Mouse (Mus musculus) embryonic facial prominence, embryonic 14.5 days (tissue): Measurements from ENCODE around the gene Mfsd4a. TPM values are rescaled to one million over a fixed set of nuclear protein-coding genes. Genes with fewer than 3 reads are reported as not detected.

Experiments
- ATAC-seq: fragments of 200-750 bp; cut with Nextera tagmentation; 2 replicates; pipeline ENCODE4 v1.8.0; 2017; ENCODE audit warnings: low read depth, moderate number of reproducible peaks, moderate TSS enrichment
- DNase-seq: peaks from one replicate; pipeline ENCODE4 v3.0.0-alpha.2; 2015; ENCODE audit warnings: low spot score
- H3K27ac ChIP-seq: fragments of 300-500 bp; sonication (generic); replicated peaks from 2 replicates; pipeline ENCODE4 v1.5.1; 2014; ENCODE audit warnings: low read depth, mild to moderate bottlenecking, low read length, moderate library complexity
- H3K27me3 ChIP-seq: fragments of 300-500 bp; sonication (generic); replicated peaks from 2 replicates; pipeline ENCODE4 v1.6.1; 2014; ENCODE audit warnings: low read length; ENCODE audit not compliant: control insufficient read depth, insufficient read depth
- H3K36me3 ChIP-seq: fragments of 300-500 bp; sonication (generic); 2 replicates; pipeline ENCODE4 v1.6.1; 2014; ENCODE audit warnings: low read length, mixed read lengths; ENCODE audit not compliant: control insufficient read depth, insufficient read depth
- H3K4me1 ChIP-seq: fragments of 300-500 bp; sonication (generic); 2 replicates; pipeline ENCODE4 v1.6.1; 2014; ENCODE audit warnings: antibody characterized with exemption, low read length; ENCODE audit not compliant: control insufficient read depth, insufficient read depth
- H3K4me2 ChIP-seq: fragments of 300-500 bp; sonication (generic); 2 replicates; pipeline ENCODE4 v1.6.1; 2014; ENCODE audit warnings: low read depth, mild to moderate bottlenecking, low read length, moderate library complexity, mixed read lengths
- H3K4me3 ChIP-seq: fragments of 300-500 bp; sonication (generic); 2 replicates; pipeline ENCODE4 v1.5.1; 2014; ENCODE audit warnings: low read depth, mild to moderate bottlenecking, low read length
- H3K9ac ChIP-seq: fragments of 300-500 bp; sonication (generic); 2 replicates; pipeline ENCODE4 v1.6.1; 2014; ENCODE audit warnings: low read depth, mild to moderate bottlenecking, low read length, moderate library complexity, mixed read lengths
- H3K9me3 ChIP-seq: fragments of 300-500 bp; sonication (generic); 2 replicates; pipeline ENCODE4 v1.6.1; 2016; ENCODE audit warnings: low read length; ENCODE audit not compliant: control insufficient read depth
- WGBS: fragments of 180-500 bp; shearing (Covaris S2); extraction: QIAGEN DNeasy Blood & Tissue Kit; methylation state at CpG from one replicate; pipeline ENCODE4 v1.1.7; 2014; 5-methylcytosine and 5-hydroxymethylcytosine counted together
- polyA plus RNA-seq: library from polyadenylated mRNA; unstranded; fragments of >200 nt; fragmentation: Nextera tagmentation; extraction: Ambion mirVana; gene quantifications from 2 replicates; pipeline ENCODE4 v1.2.1, GENCODE M21; 2014

The Mfsd4a gene
- polyA plus RNA-seq, 1 experiment from 2014 or later = 13.3 TPM

DNA sequence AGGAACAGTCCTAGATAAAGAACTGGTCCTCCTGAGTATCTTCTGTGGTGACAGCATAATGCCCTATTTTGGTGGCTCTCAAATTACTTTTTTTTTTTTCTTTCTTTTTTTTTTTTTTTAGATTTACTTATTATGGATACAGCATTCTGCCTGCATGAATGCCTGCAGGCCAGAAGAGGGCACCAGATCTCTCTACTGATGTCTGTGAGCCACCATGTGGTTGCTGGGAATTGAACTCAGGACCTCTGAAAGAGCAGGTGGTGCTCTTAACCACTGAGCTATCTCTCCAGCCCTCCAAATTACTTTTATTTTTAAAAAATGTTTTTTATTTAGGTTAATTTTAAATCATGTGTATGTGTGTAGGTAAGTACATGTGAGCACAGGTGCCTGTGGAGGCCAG lies 67.4 kb downstream of the Mfsd4a start:
- no peak overlapping the region for H3K4me2 ChIP-seq
- no peaks in the 10 kb centered on the region; the same call in 1 of the 2 replicates for H3K4me1 ChIP-seq
- H3K36me3 ChIP-seq = no peaks in the 10 kb centered on the region
- DNase-seq (no peak), ATAC-seq (no peak)
- H3K27ac ChIP-seq = no peak overlapping the region
- H3K27me3 ChIP-seq = no peaks in the 10 kb centered on the region
- H3K9ac ChIP-seq = no peak overlapping the region
- no peak overlapping the region for H3K4me3 ChIP-seq
- H3K9me3 ChIP-seq = 0 out of 2 replicates have a peak, but pooled peaks cover 3% of the 10 kb centered on the region

DNA sequence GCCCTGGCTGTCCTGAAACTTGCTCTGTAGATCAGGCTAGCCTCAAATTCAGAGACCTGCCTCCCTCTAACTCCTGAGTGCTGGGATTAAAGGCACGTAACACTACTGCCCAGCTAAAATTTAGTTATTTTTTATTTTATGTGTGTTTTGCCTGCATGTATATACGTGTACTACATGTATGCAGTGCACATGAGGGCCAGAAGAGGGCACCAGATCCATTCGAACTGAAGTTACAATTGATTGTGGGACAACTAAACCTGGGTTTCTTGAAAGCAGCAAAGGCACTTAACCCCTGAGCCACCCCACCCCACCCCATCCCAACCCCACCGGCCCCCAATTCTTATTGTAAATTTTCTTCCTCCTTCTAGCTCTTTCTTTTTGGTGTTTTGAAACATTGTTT lies 72.8 kb downstream of the Mfsd4a start:
- no peak for DNase-seq
- no peak for ATAC-seq

DNA sequence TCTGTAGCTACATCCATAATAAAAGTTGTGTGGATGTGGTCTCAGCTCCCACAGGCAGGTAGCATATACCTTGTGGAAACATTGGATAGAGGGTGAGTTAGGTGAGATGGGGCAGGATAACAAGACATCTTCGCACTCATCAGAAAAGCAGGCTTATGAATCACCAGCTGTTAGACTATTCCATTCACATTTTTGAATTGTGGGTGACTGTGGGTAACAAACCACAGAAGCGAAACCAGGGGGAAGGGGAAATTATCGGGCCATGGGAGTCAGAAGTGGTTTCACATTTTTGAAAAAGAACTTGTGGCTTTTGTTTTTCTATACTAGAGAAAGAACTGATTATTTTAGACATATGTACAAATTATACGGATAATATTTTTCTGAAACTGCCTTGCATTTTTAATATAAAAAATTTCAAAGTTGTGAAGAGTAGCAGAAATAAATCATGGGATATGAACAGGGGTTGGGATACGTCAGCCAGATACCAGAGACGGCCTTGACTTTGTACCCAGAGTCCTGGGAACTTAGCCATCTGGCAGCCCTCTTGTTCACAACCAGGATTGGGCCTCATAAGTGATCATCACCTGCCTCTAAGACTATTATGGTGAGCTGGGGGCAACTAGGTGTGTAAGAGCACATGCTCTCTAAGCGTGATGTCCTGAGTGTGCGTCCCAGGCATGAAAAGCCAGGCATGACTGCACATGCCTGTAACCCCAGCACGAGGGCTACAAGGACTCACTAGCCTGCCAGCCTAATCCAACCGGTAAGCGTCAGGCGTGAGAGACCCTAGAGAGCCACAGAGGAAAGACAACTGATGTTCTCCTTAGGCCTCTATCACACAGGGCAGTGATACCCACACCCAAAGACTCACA lies 74.5 kb downstream of the Mfsd4a start:
- H3K9ac ChIP-seq = no peak overlapping the region
- H3K9me3 ChIP-seq = 0 out of 2 replicates have a peak, but pooled peaks cover 3% of the 10 kb centered on the region
- H3K4me3 ChIP-seq = no peak overlapping the region
- no peak overlapping the region for H3K4me2 ChIP-seq
- ATAC-seq = no peak
- H3K27ac ChIP-seq = no peak overlapping the region
- no peaks in the 10 kb centered on the region for H3K27me3 ChIP-seq
- no peaks in the 10 kb centered on the region for H3K4me1 ChIP-seq
- no peaks in the 10 kb centered on the region for H3K36me3 ChIP-seq
- WGBS = 80% methylated on average over 12 of the region's 12 CpGs
- DNase-seq = no peak

More for the DNA sequence above, 72.8 kb downstream of the Mfsd4a start:
- H3K4me3 ChIP-seq = no peak overlapping the region
- H3K27me3 ChIP-seq = no peaks in the 10 kb centered on the region
- H3K4me2 ChIP-seq = no peak overlapping the region
- H3K27ac ChIP-seq = no peak overlapping the region
- no peak overlapping the region for H3K9ac ChIP-seq
- H3K9me3 ChIP-seq = 0 out of 2 replicates have a peak, but pooled peaks cover 3% of the 10 kb centered on the region
- H3K4me1 ChIP-seq = no peaks in the 10 kb centered on the region
- 29% methylated on average over 4 of the region's 4 CpGs for WGBS
- H3K36me3 ChIP-seq = no peaks in the 10 kb centered on the region

DNA sequence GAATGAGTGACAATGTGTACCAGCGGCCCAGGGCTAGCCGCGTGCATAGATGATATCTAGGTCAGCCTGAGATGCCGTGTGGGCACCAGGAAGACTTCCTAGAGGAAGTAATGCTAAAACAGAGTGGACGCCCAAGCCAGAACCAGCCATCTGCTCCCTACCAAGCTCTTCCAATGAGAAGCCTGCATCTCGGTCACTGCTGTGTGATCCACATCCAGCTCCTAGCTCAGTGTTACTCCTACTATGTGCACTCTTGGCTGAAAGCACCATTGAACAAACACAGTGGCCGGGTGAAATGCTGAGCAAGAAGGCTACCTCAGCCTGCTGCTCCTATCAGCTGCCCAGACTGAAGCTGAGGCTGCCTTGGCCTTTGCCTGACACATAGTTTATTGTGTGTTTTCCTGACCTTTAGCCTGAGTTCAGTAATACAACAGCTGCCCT lies 75.3 kb downstream of the Mfsd4a start:
- H3K36me3 ChIP-seq = no peaks in the 10 kb centered on the region
- ATAC-seq (no peak), DNase-seq (no peak)
- H3K27me3 ChIP-seq = no peaks in the 10 kb centered on the region
- H3K9me3 ChIP-seq = no peaks in the 10 kb centered on the region
- 82% methylated on average over 7 of the region's 7 CpGs for WGBS
- no peak overlapping the region for H3K27ac ChIP-seq
- no peak overlapping the region for H3K4me3 ChIP-seq
- H3K9ac ChIP-seq = no peak overlapping the region
- no peaks in the 10 kb centered on the region for H3K4me1 ChIP-seq
- H3K4me2 ChIP-seq = no peak overlapping the region

DNA sequence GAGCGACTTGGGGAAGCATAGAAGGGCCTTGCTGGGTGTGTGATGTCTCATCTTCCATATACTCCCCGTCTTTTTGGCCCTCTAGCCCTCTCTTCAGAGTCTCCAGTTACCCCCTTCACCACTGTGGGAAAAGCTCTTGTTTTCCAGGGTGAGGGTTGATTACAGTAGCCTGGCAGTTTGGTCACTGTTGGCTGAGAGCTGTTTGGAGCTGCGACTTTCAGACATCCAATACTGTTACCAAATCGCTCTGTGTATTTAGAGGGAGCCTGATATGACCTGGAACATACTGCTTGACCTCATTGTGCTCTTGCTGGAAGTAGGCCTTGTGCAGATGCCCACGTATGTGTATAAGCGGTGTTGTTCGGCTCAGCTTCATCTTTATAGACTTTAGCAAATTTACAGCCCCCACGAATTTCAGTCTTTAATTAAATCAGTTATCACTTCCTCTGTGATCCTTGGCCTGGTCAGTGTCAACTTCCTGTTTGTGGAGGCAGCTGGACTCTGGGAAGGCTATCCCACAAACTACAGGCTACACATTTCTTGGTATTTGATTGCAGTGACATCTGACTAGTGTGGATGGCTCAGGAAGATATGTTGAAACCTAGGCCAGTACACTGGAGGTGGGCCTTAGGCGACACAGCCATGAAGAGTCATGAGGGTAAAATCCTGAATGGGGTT lies 77.6 kb downstream of the Mfsd4a start:
- DNase-seq (no peak), ATAC-seq (no peak)
- Histone ChIP-seq H3K27ac (no peak overlapping the region), H3K27me3 (no peaks in the 10 kb centered on the region), H3K36me3 (no peaks in the 10 kb centered on the region), H3K4me2 (no peak overlapping the region), H3K9me3 (no peaks in the 10 kb centered on the region), H3K4me3 (no peak overlapping the region), H3K9ac (no peak overlapping the region), H3K4me1 (no peaks in the 10 kb centered on the region)
- WGBS = 75% methylated on average over 9 of the region's 9 CpGs

DNA sequence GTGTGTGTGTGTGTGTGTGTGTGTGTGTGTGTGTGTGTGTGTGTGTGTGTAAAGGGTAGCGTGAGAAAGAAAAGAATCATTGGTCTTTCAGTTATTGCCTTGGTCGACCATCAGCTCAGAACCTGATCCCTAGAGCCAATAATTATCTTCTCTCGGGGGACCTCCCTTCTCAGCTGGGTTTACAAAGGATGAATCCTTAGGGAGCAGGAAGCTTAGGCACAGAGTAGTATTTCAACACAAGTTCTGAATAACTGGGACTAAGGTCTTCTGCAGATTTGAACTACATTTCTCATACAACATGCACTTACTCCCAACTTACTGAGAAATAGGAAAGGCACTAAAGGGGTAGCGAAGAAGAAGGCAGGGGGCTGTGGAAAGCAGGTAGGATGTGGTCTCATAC lies 78.4 kb downstream of the Mfsd4a start:
- Histone ChIP-seq H3K4me1 (no peaks in the 10 kb centered on the region), H3K4me2 (no peak overlapping the region), H3K36me3 (no peaks in the 10 kb centered on the region), H3K27ac (no peak overlapping the region), H3K9ac (no peak overlapping the region), H3K4me3 (no peak overlapping the region), H3K9me3 (no peaks in the 10 kb centered on the region), H3K27me3 (no peaks in the 10 kb centered on the region)
- no peak for ATAC-seq
- DNase-seq = no peak
- 65% methylated on average over 4 of the region's 4 CpGs for WGBS

DNA sequence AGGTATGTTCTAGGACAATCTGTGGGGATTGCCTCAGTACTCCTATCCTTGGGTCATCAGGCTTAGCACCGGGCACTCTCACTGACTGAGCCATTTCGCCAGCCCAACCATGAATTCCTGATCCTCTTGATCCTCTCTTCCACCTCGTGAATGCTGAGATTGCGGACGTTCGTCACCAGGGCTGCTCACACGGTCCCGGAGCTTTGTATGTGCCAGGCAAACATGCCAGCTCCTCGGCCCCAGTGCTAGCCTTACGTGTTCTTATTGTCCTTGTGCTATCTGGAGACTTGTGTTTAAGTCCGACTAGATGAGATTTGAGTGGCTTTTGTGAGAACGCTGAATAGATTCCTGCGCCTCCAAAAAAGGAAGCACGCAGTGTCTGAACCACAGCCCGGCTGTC lies 80.4 kb downstream of the Mfsd4a start:
- DNase-seq = no peak
- Histone ChIP-seq H3K4me2 (no peak overlapping the region), H3K27ac (no peak overlapping the region), H3K9me3 (no peaks in the 10 kb centered on the region), H3K9ac (no peak overlapping the region), H3K27me3 (no peaks in the 10 kb centered on the region), H3K36me3 (no peaks in the 10 kb centered on the region), H3K4me1 (no peaks in the 10 kb centered on the region), H3K4me3 (no peak overlapping the region)
- 75% methylated on average over 15 of the region's 15 CpGs for WGBS
- ATAC-seq = no peak

DNA sequence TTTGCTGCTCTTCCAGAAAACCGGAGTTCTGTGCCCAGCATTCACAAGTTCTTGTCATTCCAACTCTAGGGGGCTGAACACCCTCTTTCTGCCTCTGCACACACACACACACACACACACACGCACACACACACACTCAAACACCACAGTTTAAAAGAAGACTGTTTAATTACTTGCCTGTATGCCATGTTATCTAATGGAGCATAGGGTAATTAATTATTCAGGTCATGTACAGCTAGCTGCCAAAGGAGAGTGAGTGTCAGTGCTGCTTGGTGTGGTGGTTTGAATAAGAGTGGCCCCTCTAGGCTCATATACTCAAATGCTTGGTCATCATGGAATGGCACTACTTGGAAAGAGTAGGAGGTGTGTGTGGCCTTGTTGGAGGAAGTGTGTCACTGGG lies 84.1 kb downstream of the Mfsd4a start:
- no peak for ATAC-seq

More for the DNA sequence above, 84.1 kb downstream of the Mfsd4a start:
- 81% methylated on average over 2 of the region's 2 CpGs for WGBS
- no peaks in the 10 kb centered on the region for H3K9me3 ChIP-seq
- no peaks in the 10 kb centered on the region for H3K4me1 ChIP-seq
- H3K9ac ChIP-seq = no peak overlapping the region
- no peaks in the 10 kb centered on the region for H3K27me3 ChIP-seq
- DNase-seq = no peak
- no peak overlapping the region for H3K4me2 ChIP-seq
- no peak overlapping the region for H3K27ac ChIP-seq
- no peaks in the 10 kb centered on the region for H3K36me3 ChIP-seq
- H3K4me3 ChIP-seq = no peak overlapping the region
